Comparison of ENCODE assay signal across 16 mouse cellular contexts in genomic region chr17:28832040-28832439, GRCm38 (mm10). TPM values are rescaled to one million over a fixed set of nuclear protein-coding genes. Genes with fewer than 3 reads are reported as not detected.
DNase-seq lines count a peak whose midpoint lies in the region; ATAC-seq and TF ChIP-seq lines count a peak whose summit lies in the region.
"Had no signal": no experiment of that assay in that cellular context is flagged by ENCODE, and none has a peak within 500 bp of the region (broad histone marks: within the 10 kb centered on the region; RNA-seq: fewer than 3 reads in every experiment).

No protein-coding gene starts in this region.

- H3K36me3 ChIP-seq in hindbrain, postnatal 0 days (ENCODE audit: insufficient read depth, low read length), result peaks cover 22% of the 10 kb centered on the region; the same call in 1 of the 2 replicates
- H3K36me3 ChIP-seq in hindbrain, embryonic 16.5 days (ENCODE audit: control insufficient read depth, insufficient read depth, low read length), result peaks cover 10% of the 10 kb centered on the region; the same call in 1 of the 2 replicates
- H3K36me3 ChIP-seq in E14TG2a.4 (ENCODE audit: insufficient read depth, low read length), result peaks cover 96% of the 10 kb centered on the region
- H3K36me3 ChIP-seq in liver, embryonic 15.5 days (replicated peaks), result peaks cover 100% of the 10 kb centered on the region
- peaks cover 92% of the 10 kb centered on the region for H3K36me3 ChIP-seq in kidney, embryonic 15.5 days

- H3K9ac ChIP-seq in hindbrain, postnatal 0 days (replicated peaks; ENCODE audit: low read length), result no peak overlapping the region
- H3K9ac ChIP-seq in hindbrain, embryonic 16.5 days (ENCODE audit: low read depth, low read length), result no peak overlapping the region
- peak overlapping the region; percentile 51 for H3K9ac ChIP-seq in liver, embryonic 15.5 days
- H3K9ac ChIP-seq in kidney, embryonic 15.5 days, result no peak overlapping the region
- H3K9ac ChIP-seq: embryonic facial prominence, embryonic 12.5 days; hindbrain, embryonic 15.5 days; midbrain, embryonic 15.5 days had no signal

- DNase-seq in hindbrain, postnatal 0 days (ENCODE audit: low spot score), result peak; percentile 35
- peak; percentile 39 for DNase-seq in R1 (ENCODE audit: low read depth, low spot score)
- no peak for DNase-seq in frontal cortex, adult 2 months (ENCODE audit: extremely low spot score in 1 of 2, low spot score in 1 of 2)
- DNase-seq: cerebellum, adult 11 months; cerebellum, postnatal 36 days; kidney, adult 8-10 months; lung, postnatal 4 days; thymus, adult 2 months had no signal

- H3K27ac ChIP-seq in hindbrain, postnatal 0 days, result no peak overlapping the region
- no peak overlapping the region for H3K27ac ChIP-seq in hindbrain, embryonic 16.5 days (ENCODE audit: low read depth, low read length)
- H3K27ac ChIP-seq in liver, embryonic 15.5 days (replicated peaks), result peak overlapping the region; percentile 99
- H3K27ac ChIP-seq in kidney, embryonic 15.5 days, result no peak overlapping the region
- H3K27ac ChIP-seq: embryonic facial prominence, embryonic 12.5 days; hindbrain, embryonic 15.5 days; midbrain, embryonic 15.5 days had no signal

- no peak overlapping the region for H3K4me3 ChIP-seq in hindbrain, postnatal 0 days (ENCODE audit: low read length)
- no peak overlapping the region for H3K4me3 ChIP-seq in hindbrain, embryonic 16.5 days (ENCODE audit: low read length)
- H3K4me3 ChIP-seq in E14TG2a.4 (replicated peaks; ENCODE audit: low read length), result no peak overlapping the region
- H3K4me3 ChIP-seq in liver, embryonic 15.5 days (replicated peaks), result no peak overlapping the region
- H3K4me3 ChIP-seq in kidney, embryonic 15.5 days (replicated peaks), result no peak overlapping the region
- H3K4me3 ChIP-seq: embryonic facial prominence, embryonic 12.5 days; forebrain, embryonic 10.5 days; hindbrain, embryonic 15.5 days; midbrain, embryonic 15.5 days had no signal

- H3K4me2 ChIP-seq in hindbrain, postnatal 0 days (ENCODE audit: low read depth, low read length), result no peak overlapping the region
- no peak overlapping the region for H3K4me2 ChIP-seq in hindbrain, embryonic 16.5 days (ENCODE audit: low read length)
- peak overlapping the region; percentile 57 for H3K4me2 ChIP-seq in liver, embryonic 15.5 days
- H3K4me2 ChIP-seq in kidney, embryonic 15.5 days, result no peak overlapping the region
- H3K4me2 ChIP-seq: embryonic facial prominence, embryonic 12.5 days; hindbrain, embryonic 15.5 days; midbrain, embryonic 15.5 days had no signal

- WGBS in hindbrain, postnatal 0 days, result 81% methylated on average over 9 of the region's 9 CpGs
- 87% methylated on average over 9 of the region's 9 CpGs for WGBS in hindbrain, embryonic 16.5 days
- 68% methylated on average over 9 of the region's 9 CpGs for WGBS in liver, embryonic 15.5 days (ENCODE audit: insufficient replicate concordance)
- WGBS in kidney, embryonic 15.5 days, result 85% methylated on average over 9 of the region's 9 CpGs

- TF ChIP-seq CTCF in hindbrain, postnatal 0 days (IDR thresholded peaks at IDR 0.05; ENCODE audit: low read depth), result peak; percentile 55
- TF ChIP-seq CTCF in E14TG2a.4 (conservative IDR thresholded peaks at IDR 0.05; ENCODE audit: low read length), result 0 out of 2 replicates have a peak, but pooled peaks have one; percentile 8

- no peak for ATAC-seq in hindbrain, postnatal 0 days
- ATAC-seq in hindbrain, embryonic 16.5 days, result no peak
- ATAC-seq in liver, embryonic 15.5 days (ENCODE audit: insufficient read depth), result no peak
- ATAC-seq in kidney, embryonic 15.5 days (replicated peaks; ENCODE audit: low FRiP score), result no peak
- ATAC-seq: midbrain, embryonic 15.5 days had no signal

- H3K9me3 ChIP-seq in hindbrain, postnatal 0 days (ENCODE audit: low read length), result no peaks in the 10 kb centered on the region
- H3K9me3 ChIP-seq in hindbrain, embryonic 16.5 days (ENCODE audit: control insufficient read depth, low read length), result no peaks in the 10 kb centered on the region
- H3K9me3 ChIP-seq in E14TG2a.4 (ENCODE audit: low read length), result no peaks in the 10 kb centered on the region
- no peaks in the 10 kb centered on the region for H3K9me3 ChIP-seq in liver, embryonic 15.5 days (replicated peaks)
- H3K9me3 ChIP-seq in kidney, embryonic 15.5 days (replicated peaks), result no peaks in the 10 kb centered on the region
- H3K9me3 ChIP-seq: embryonic facial prominence, embryonic 12.5 days; forebrain, embryonic 10.5 days; hindbrain, embryonic 15.5 days; midbrain, embryonic 15.5 days had no signal

- no peaks in the 10 kb centered on the region for H3K27me3 ChIP-seq in hindbrain, postnatal 0 days (ENCODE audit: insufficient read depth, low read length)
- no peaks in the 10 kb centered on the region for H3K27me3 ChIP-seq in hindbrain, embryonic 16.5 days (replicated peaks; ENCODE audit: control insufficient read depth, insufficient read depth, low read length)
- H3K27me3 ChIP-seq in E14TG2a.4 (ENCODE audit: insufficient read depth, low read length), result no peaks in the 10 kb centered on the region
- no peaks in the 10 kb centered on the region for H3K27me3 ChIP-seq in liver, embryonic 15.5 days
- no peaks in the 10 kb centered on the region for H3K27me3 ChIP-seq in kidney, embryonic 15.5 days
- H3K27me3 ChIP-seq: embryonic facial prominence, embryonic 12.5 days; hindbrain, embryonic 15.5 days; midbrain, embryonic 15.5 days had no signal

- no peaks in the 10 kb centered on the region for H3K4me1 ChIP-seq in hindbrain, postnatal 0 days (ENCODE audit: insufficient read depth, low read length)
- no peaks in the 10 kb centered on the region for H3K4me1 ChIP-seq in hindbrain, embryonic 16.5 days (ENCODE audit: control insufficient read depth, insufficient read depth, low read depth, low read length)
- peaks cover 91% of the 10 kb centered on the region for H3K4me1 ChIP-seq in E14TG2a.4 (replicated peaks; ENCODE audit: low read depth, low read length)
- H3K4me1 ChIP-seq in liver, embryonic 15.5 days (replicated peaks), result peaks cover 100% of the 10 kb centered on the region
- no peaks in the 10 kb centered on the region; the same call in 1 of the 2 replicates for H3K4me1 ChIP-seq in kidney, embryonic 15.5 days
- H3K4me1 ChIP-seq: embryonic facial prominence, embryonic 12.5 days; forebrain, embryonic 10.5 days; hindbrain, embryonic 15.5 days; midbrain, embryonic 15.5 days had no signal

RNA-seq across cellular contexts. Expression of gene Pnpla1, which starts 26.2 kb away (rescaled TPM):
- 0.10 and 0.22 TPM in 2 replicates for total RNA-seq in hindbrain, postnatal 0 days (2014; rRNA removed)
- polyA plus RNA-seq in hindbrain, postnatal 0 days (2015; fragmentation: Nextera tagmentation; extraction: Ambion mirVana), result 0.08 and 0.09 TPM in 2 replicates
- polyA plus RNA-seq in hindbrain, embryonic 16.5 days (2015; fragmentation: Nextera tagmentation; extraction: Ambion mirVana), result not detected in 2 replicates
- polyA plus RNA-seq in liver, embryonic 15.5 days (2015; fragmentation: Nextera tagmentation; extraction: Ambion mirVana), result 0.06 and 0.13 TPM in 2 replicates
- polyA plus RNA-seq in frontal cortex, adult 2 months (2012; rRNA removed), result 0.22 and 0.23 TPM in 2 replicates
- polyA plus RNA-seq in kidney, embryonic 15.5 days (2015; fragmentation: Nextera tagmentation; extraction: Ambion mirVana), result 0.08 and 0.10 TPM in 2 replicates
- polyA plus RNA-seq: forebrain, embryonic 10.5 days had no signal

RNA-seq across cellular contexts. Expression of gene Brpf3, which starts 31.1 kb away (rescaled TPM):
- 10.1 and 16.5 TPM in 2 replicates for total RNA-seq in hindbrain, postnatal 0 days (2014; rRNA removed)
- 4.5 and 4.7 TPM in 2 replicates for polyA plus RNA-seq in hindbrain, postnatal 0 days (2015; fragmentation: Nextera tagmentation; extraction: Ambion mirVana)
- polyA plus RNA-seq in hindbrain, embryonic 16.5 days (2015; fragmentation: Nextera tagmentation; extraction: Ambion mirVana), result 6.3 and 7.0 TPM in 2 replicates
- polyA plus RNA-seq in liver, embryonic 15.5 days (2015; fragmentation: Nextera tagmentation; extraction: Ambion mirVana), result 74.7 and 78.4 TPM in 2 replicates
- polyA plus RNA-seq in frontal cortex, adult 2 months (2012; rRNA removed), result 39.0 and 44.3 TPM in 2 replicates
- polyA plus RNA-seq in kidney, embryonic 15.5 days (2015; fragmentation: Nextera tagmentation; extraction: Ambion mirVana), result 11.2 and 14.4 TPM in 2 replicates

Comparison
In these comparisons a context has a peak if more than half of its experiments do, and no peak if none do; other contexts are left out.
1. DNase-seq: peak in hindbrain, postnatal 0 days (single experiment) and R1 (single experiment); none in frontal cortex, adult 2 months (0 of 2).